Mouse (Mus musculus) liver, embryonic 15.5 days (tissue): Measurements from ENCODE around the gene Gfral. TPM values are rescaled to one million over a fixed set of nuclear protein-coding genes. Genes with fewer than 3 reads are reported as not detected.

Source experiments
- ATAC-seq: fragments of 200-750 bp; cut with Nextera tagmentation; 2 replicates; pipeline ENCODE4 v1.8.0; 2017; ENCODE audit warnings: moderate number of reproducible peaks, mild to moderate bottlenecking, moderate library complexity; ENCODE audit not compliant: insufficient read depth
- H3K27ac ChIP-seq: fragments of 300-500 bp; sonication (generic); replicated peaks from 2 replicates; pipeline ENCODE4 v1.5.1; 2015; ENCODE audit warnings: mild to moderate bottlenecking, inconsistent platforms
- H3K27me3 ChIP-seq: fragments of 300-500 bp; sonication (generic); 2 replicates; pipeline ENCODE4 v1.6.1; 2015; ENCODE audit warnings: mild to moderate bottlenecking, inconsistent platforms
- H3K36me3 ChIP-seq: fragments of 300-500 bp; sonication (generic); replicated peaks from 2 replicates; pipeline ENCODE4 v1.6.1; 2015; ENCODE audit warnings: moderate library complexity, mild to moderate bottlenecking, inconsistent platforms
- H3K4me1 ChIP-seq: fragments of 300-500 bp; sonication (generic); replicated peaks from 2 replicates; pipeline ENCODE4 v1.6.1; 2015; ENCODE audit warnings: inconsistent platforms
- H3K4me2 ChIP-seq: fragments of 300-500 bp; sonication (generic); 2 replicates; pipeline ENCODE4 v1.6.1; 2015; ENCODE audit warnings: moderate library complexity, mild to moderate bottlenecking, inconsistent platforms
- H3K4me3 ChIP-seq: fragments of 300-500 bp; sonication (generic); replicated peaks from 2 replicates; pipeline ENCODE4 v1.5.1; 2015; ENCODE audit warnings: mild to moderate bottlenecking, inconsistent platforms
- H3K9ac ChIP-seq: fragments of 300-500 bp; sonication (generic); 2 replicates; pipeline ENCODE4 v1.6.1; 2015; ENCODE audit warnings: moderate library complexity, mild to moderate bottlenecking, inconsistent platforms
- H3K9me3 ChIP-seq: fragments of 300-500 bp; sonication (generic); replicated peaks from 2 replicates; pipeline ENCODE4 v1.6.1; 2016; ENCODE audit warnings: inconsistent platforms
- WGBS: fragments of 180-500 bp; shearing (Covaris S2); methylation state at CpG from one replicate; pipeline ENCODE4 v1.1.7; 2015; ENCODE audit warnings: mixed read lengths; ENCODE audit not compliant: insufficient replicate concordance; 5-methylcytosine and 5-hydroxymethylcytosine counted together
- polyA plus RNA-seq: library from polyadenylated mRNA; unstranded; fragments of >200 nt; fragmentation: Nextera tagmentation; extraction: Ambion mirVana; gene quantifications from 2 replicates; pipeline ENCODE4 v1.2.1, GENCODE M21; 2015

Gfral gene
- polyA plus RNA-seq, 1 experiment from 2014 or later, result not detected

GRCm38 (mm10) chr9:76217178-76217975 is 3.9 kb upstream of the Gfral start:
- Histone ChIP-seq H3K27ac (no peak overlapping the region), H3K36me3 (no peaks in the 10 kb centered on the region), H3K4me1 (no peaks in the 10 kb centered on the region), H3K9ac (no peak overlapping the region), H3K9me3 (no peaks in the 10 kb centered on the region), H3K4me2 (no peak overlapping the region), H3K27me3 (no peaks in the 10 kb centered on the region), H3K4me3 (no peak overlapping the region)
- WGBS, result 49% methylated on average over 4 of the region's 4 CpGs
- ATAC-seq, result no peak

- H3K4me3 ChIP-seq, result no peak overlapping the region
- WGBS, result 60% methylated on average over 4 of the region's 4 CpGs
Observed at GRCm38 (mm10) chr9:76214678-76215077, 1.2 kb upstream of the Gfral start.

GRCm38 (mm10) chr9:76196917-76197316 is 16.5 kb downstream of the Gfral start:
- ATAC-seq, result no peak
- no peak overlapping the region for H3K27ac ChIP-seq
- no peak overlapping the region for H3K4me2 ChIP-seq
- H3K9me3 ChIP-seq, result no peaks in the 10 kb centered on the region
- H3K4me3 ChIP-seq, result no peak overlapping the region
- no peaks in the 10 kb centered on the region for H3K4me1 ChIP-seq
- 65% methylated on average over 4 of the region's 4 CpGs for WGBS
- no peak overlapping the region for H3K9ac ChIP-seq
- H3K27me3 ChIP-seq, result no peaks in the 10 kb centered on the region
- H3K36me3 ChIP-seq, result no peaks in the 10 kb centered on the region

More at GRCm38 (mm10) chr9:76214678-76215077, 1.2 kb upstream of the Gfral start:
- H3K27ac ChIP-seq, result no peak overlapping the region
- no peaks in the 10 kb centered on the region for H3K9me3 ChIP-seq
- no peaks in the 10 kb centered on the region for H3K27me3 ChIP-seq
- no peak overlapping the region for H3K9ac ChIP-seq
- H3K4me2 ChIP-seq, result no peak overlapping the region
- no peaks in the 10 kb centered on the region for H3K4me1 ChIP-seq
- ATAC-seq, result no peak
- H3K36me3 ChIP-seq, result no peaks in the 10 kb centered on the region

- Histone ChIP-seq H3K4me1 (no peaks in the 10 kb centered on the region), H3K9ac (no peak overlapping the region), H3K4me2 (no peak overlapping the region), H3K27ac (no peak overlapping the region), H3K9me3 (no peaks in the 10 kb centered on the region), H3K4me3 (no peak overlapping the region), H3K27me3 (no peaks in the 10 kb centered on the region), H3K36me3 (no peaks in the 10 kb centered on the region)
- no peak for ATAC-seq
Observed at GRCm38 (mm10) chr9:76179221-76179620, 34.2 kb downstream of the Gfral start.

- Histone ChIP-seq H3K9ac (no peak overlapping the region), H3K4me1 (no peaks in the 10 kb centered on the region), H3K36me3 (no peaks in the 10 kb centered on the region), H3K27me3 (no peaks in the 10 kb centered on the region), H3K27ac (no peak overlapping the region), H3K9me3 (no peaks in the 10 kb centered on the region), H3K4me2 (no peak overlapping the region), H3K4me3 (no peak overlapping the region)
- WGBS, result 52% methylated on average over 5 of the region's 5 CpGs
- ATAC-seq, result no peak
Observed at GRCm38 (mm10) chr9:76172686-76173295, 40.7 kb downstream of the Gfral start.

- Histone ChIP-seq H3K4me1 (no peaks in the 10 kb centered on the region), H3K9ac (no peak overlapping the region), H3K27ac (no peak overlapping the region), H3K9me3 (no peaks in the 10 kb centered on the region), H3K4me2 (no peak overlapping the region), H3K36me3 (no peaks in the 10 kb centered on the region), H3K27me3 (no peaks in the 10 kb centered on the region), H3K4me3 (no peak overlapping the region)
- no peak for ATAC-seq
- 30% methylated on average over 3 of the region's 3 CpGs for WGBS
Observed at GRCm38 (mm10) chr9:76168355-76168754, 45.1 kb downstream of the Gfral start.

GRCm38 (mm10) chr9:76162446-76162845 is 51.0 kb downstream of the Gfral start:
- no peak overlapping the region for H3K27ac ChIP-seq
- no peaks in the 10 kb centered on the region for H3K4me1 ChIP-seq
- H3K9me3 ChIP-seq, result no peaks in the 10 kb centered on the region
- H3K9ac ChIP-seq, result no peak overlapping the region
- no peak for ATAC-seq
- H3K36me3 ChIP-seq, result no peaks in the 10 kb centered on the region
- no peak overlapping the region for H3K4me3 ChIP-seq
- H3K27me3 ChIP-seq, result no peaks in the 10 kb centered on the region
- H3K4me2 ChIP-seq, result no peak overlapping the region
- WGBS, result 56% methylated on average over 8 of the region's 8 CpGs

GRCm38 (mm10) chr9:76145593-76145992 is 67.9 kb downstream of the Gfral start:
- Histone ChIP-seq H3K9ac (no peak overlapping the region), H3K4me3 (no peak overlapping the region), H3K27me3 (no peaks in the 10 kb centered on the region), H3K27ac (no peak overlapping the region), H3K36me3 (no peaks in the 10 kb centered on the region), H3K4me2 (no peak overlapping the region), H3K4me1 (no peaks in the 10 kb centered on the region), H3K9me3 (no peaks in the 10 kb centered on the region)
- 56% methylated on average over 3 of the region's 3 CpGs for WGBS
- ATAC-seq, result no peak

GRCm38 (mm10) chr9:76138378-76139109 is 74.9 kb downstream of the Gfral start:
- Histone ChIP-seq H3K27ac (no peak overlapping the region), H3K27me3 (no peaks in the 10 kb centered on the region), H3K9ac (no peak overlapping the region), H3K4me3 (no peak overlapping the region), H3K9me3 (no peaks in the 10 kb centered on the region), H3K4me2 (no peak overlapping the region), H3K36me3 (no peaks in the 10 kb centered on the region), H3K4me1 (no peaks in the 10 kb centered on the region)
- 57% methylated on average over 3 of the region's 3 CpGs for WGBS
- no peak for ATAC-seq

- no peaks in the 10 kb centered on the region for H3K4me1 ChIP-seq
- H3K9ac ChIP-seq, result no peak overlapping the region
- H3K9me3 ChIP-seq, result no peaks in the 10 kb centered on the region
- no peak for ATAC-seq
- no peak overlapping the region for H3K4me3 ChIP-seq
- H3K4me2 ChIP-seq, result no peak overlapping the region
- no peak overlapping the region for H3K27ac ChIP-seq
- no peaks in the 10 kb centered on the region for H3K27me3 ChIP-seq
- H3K36me3 ChIP-seq, result no peaks in the 10 kb centered on the region
- 62% methylated on average over 6 of the region's 6 CpGs for WGBS
Observed at GRCm38 (mm10) chr9:76134042-76134441, 79.4 kb downstream of the Gfral start.

GRCm38 (mm10) chr9:76129353-76129752 is 84.1 kb downstream of the Gfral start:
- H3K4me3 ChIP-seq, result no peak overlapping the region
- no peak overlapping the region for H3K9ac ChIP-seq
- no peaks in the 10 kb centered on the region for H3K9me3 ChIP-seq
- no peak overlapping the region for H3K4me2 ChIP-seq
- no peaks in the 10 kb centered on the region for H3K4me1 ChIP-seq
- H3K27ac ChIP-seq, result no peak overlapping the region
- H3K27me3 ChIP-seq, result no peaks in the 10 kb centered on the region
- no peak for ATAC-seq
- no peaks in the 10 kb centered on the region for H3K36me3 ChIP-seq
- 30% methylated on average over 1 of the region's 1 CpGs for WGBS
